Mouse (Mus musculus): Measurements from ENCODE around the gene Car10. TPM values are rescaled to one million over a fixed set of nuclear protein-coding genes. Genes with fewer than 3 reads are reported as not detected.

Car10 gene
- total and polyA plus RNA-seq, 3 experiments, result not detected

DNA sequence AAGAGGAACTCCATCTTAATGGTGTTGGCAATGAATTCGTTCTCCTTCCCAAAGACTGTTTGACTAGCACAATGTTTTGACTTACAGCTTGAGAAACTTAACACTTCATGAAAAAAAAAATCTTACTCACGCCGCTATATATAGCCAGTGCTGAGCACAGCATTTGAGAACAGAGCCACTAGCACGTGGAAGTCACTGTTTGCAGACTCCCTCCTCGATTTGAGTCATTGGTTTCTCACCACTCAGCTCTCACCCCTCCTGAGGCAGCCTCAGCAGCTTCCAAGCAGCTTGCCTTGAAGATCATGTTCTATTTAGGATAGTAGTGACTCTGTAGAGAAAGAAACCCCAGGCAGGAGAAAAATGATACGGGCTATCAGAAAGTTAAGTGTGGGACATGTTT is 176.1 kb downstream of the Car10 start:
- Histone ChIP-seq H3K27me3 (ENCODE audit: control insufficient read depth in 1 of 2, insufficient read depth in 2 of 2, low read length in 2 of 2) (no peaks in the 10 kb centered on the region), H3K79me2 (ENCODE audit: control insufficient read depth, insufficient read depth, low read length, poor library complexity) (no peaks in the 10 kb centered on the region), H3K36me3 (ENCODE audit: control insufficient read depth in 1 of 2, insufficient read depth in 2 of 2, low read length in 2 of 2) (no peaks in the 10 kb centered on the region), H3K27ac (ENCODE audit: control insufficient read depth, low read depth, low read length) (no peak overlapping the region), H3K9ac (ENCODE audit: control insufficient read depth, low read depth, low read length, poor library complexity, severe bottlenecking) (no peak overlapping the region), H3K9me3 (replicated peaks; ENCODE audit: insufficient read depth, low read length) (no peaks in the 10 kb centered on the region), H3K4me3 (ENCODE audit: control insufficient read depth in 1 of 2, insufficient read depth in 1 of 2, low read depth in 2 of 2, low read length in 2 of 2) (no peak overlapping the region), H3K4me1 (ENCODE audit: control insufficient read depth in 1 of 2, insufficient read depth in 2 of 2, low read length in 2 of 2) (no peaks in the 10 kb centered on the region)
- no peak for DNase-seq (ENCODE audit: low read depth, low spot score)
- TF ChIP-seq ZMIZ1 (IDR thresholded peaks at IDR 0.05; ENCODE audit: low read depth, low read length) (no peak), ETS1 (IDR thresholded peaks at IDR 0.05; ENCODE audit: low read depth, low read length) (no peak), MXI1 (IDR thresholded peaks at IDR 0.05; ENCODE audit: low read depth, low read length) (no peak)

DNA sequence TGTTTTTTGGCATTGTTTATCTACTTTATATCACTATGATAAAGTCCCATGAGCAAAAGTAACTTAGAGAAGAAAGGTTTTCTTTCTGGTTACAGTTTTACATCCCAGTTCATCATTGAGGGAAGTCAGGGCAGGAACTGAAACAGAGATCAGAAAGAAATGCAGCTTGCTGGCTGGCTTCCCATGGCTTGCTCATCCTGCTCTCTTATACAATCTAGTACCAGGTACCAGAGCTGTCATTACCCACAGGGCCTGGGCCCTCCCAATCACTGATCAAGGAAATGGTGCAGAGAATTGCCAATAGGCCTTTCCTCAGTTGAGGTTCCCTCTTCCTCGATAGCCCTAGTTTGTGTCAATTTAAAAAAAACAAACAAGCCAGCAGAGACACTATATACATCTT is 195.8 kb downstream of the Car10 start:
- Histone ChIP-seq H3K4me3 (ENCODE audit: control insufficient read depth in 1 of 2, insufficient read depth in 1 of 2, low read depth in 2 of 2, low read length in 2 of 2) (no peak overlapping the region), H3K27ac (ENCODE audit: control insufficient read depth, low read depth, low read length) (no peak overlapping the region), H3K9me3 (replicated peaks; ENCODE audit: insufficient read depth, low read length) (no peaks in the 10 kb centered on the region; the same call in 1 of the 2 replicates), H3K27me3 (ENCODE audit: control insufficient read depth in 1 of 2, insufficient read depth in 2 of 2, low read length in 2 of 2) (no peaks in the 10 kb centered on the region), H3K9ac (ENCODE audit: control insufficient read depth, low read depth, low read length, poor library complexity, severe bottlenecking) (no peak overlapping the region), H3K4me1 (ENCODE audit: control insufficient read depth in 1 of 2, insufficient read depth in 2 of 2, low read length in 2 of 2) (no peaks in the 10 kb centered on the region), H3K36me3 (ENCODE audit: control insufficient read depth in 1 of 2, insufficient read depth in 2 of 2, low read length in 2 of 2) (no peaks in the 10 kb centered on the region), H3K79me2 (ENCODE audit: control insufficient read depth, insufficient read depth, low read length, poor library complexity) (no peaks in the 10 kb centered on the region)
- no peak for TF ChIP-seq BHLHE40 (IDR thresholded peaks at IDR 0.05; ENCODE audit: borderline replicate concordance, low read depth, low read length)
- no peak for DNase-seq (ENCODE audit: low read depth, low spot score)

DNA sequence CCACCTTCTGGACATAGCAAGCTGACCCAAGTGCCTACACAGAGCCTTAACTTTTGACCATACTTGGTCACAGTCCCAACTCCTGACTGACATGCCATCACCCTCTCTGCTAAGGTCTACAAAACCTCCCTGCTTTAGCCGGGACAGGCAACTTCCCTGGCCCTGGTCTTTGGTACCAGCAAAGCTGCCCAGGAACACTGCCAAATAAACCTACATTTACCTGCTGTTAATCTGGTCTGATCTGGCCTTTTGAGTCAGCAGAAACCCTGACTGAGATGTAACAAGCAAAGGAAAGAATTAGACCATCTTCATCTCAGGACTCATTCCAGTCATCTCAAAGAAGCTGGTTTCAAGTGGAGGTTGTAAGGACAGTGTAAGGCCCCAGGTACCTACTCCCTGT is 212.2 kb downstream of the Car10 start:
- TF ChIP-seq GATA1 (IDR thresholded peaks at IDR 0.05; ENCODE audit: low read depth, low read length), result no peak
- no peak for TF ChIP-seq E2F4 (IDR thresholded peaks at IDR 0.05; ENCODE audit: borderline replicate concordance, low read depth, low read length)
- TF ChIP-seq ZKSCAN1 (IDR thresholded peaks at IDR 0.05; ENCODE audit: low read depth, low read length), result no peak
- TF ChIP-seq MXI1 (IDR thresholded peaks at IDR 0.05; ENCODE audit: low read depth, low read length), result no peak
- no peak for TF ChIP-seq POLR2AphosphoS5 (IDR thresholded peaks at IDR 0.05; ENCODE audit: borderline replicate concordance, low read depth, low read length)
- no peak for TF ChIP-seq MEF2A (IDR thresholded peaks at IDR 0.05; ENCODE audit: extremely low read depth, insufficient replicate concordance, low read depth, low read length, poor library complexity, severe bottlenecking)
- no peak for TF ChIP-seq MYC (IDR thresholded peaks at IDR 0.05; ENCODE audit: low read depth, low read length)
- no peak for TF ChIP-seq NRF1 (IDR thresholded peaks at IDR 0.05; ENCODE audit: insufficient read depth, low read depth, low read length, poor library complexity, severe bottlenecking)
- TF ChIP-seq RCOR1 (IDR thresholded peaks at IDR 0.05; ENCODE audit: low read depth, low read length), result no peak
- TF ChIP-seq GABPA (IDR thresholded peaks at IDR 0.05; ENCODE audit: low read depth, low read length), result no peak
- no peak for TF ChIP-seq SMC3 (IDR thresholded peaks at IDR 0.05; ENCODE audit: low read depth, low read length)
- Histone ChIP-seq H3K4me3 (ENCODE audit: control insufficient read depth in 1 of 2, insufficient read depth in 1 of 2, low read depth in 2 of 2, low read length in 2 of 2) (no peak overlapping the region), H3K9me3 (replicated peaks; ENCODE audit: insufficient read depth, low read length) (no peaks in the 10 kb centered on the region), H3K27me3 (ENCODE audit: control insufficient read depth in 1 of 2, insufficient read depth in 2 of 2, low read length in 2 of 2) (no peaks in the 10 kb centered on the region), H3K27ac (ENCODE audit: control insufficient read depth, low read depth, low read length) (no peak overlapping the region), H3K9ac (ENCODE audit: control insufficient read depth, low read depth, low read length, poor library complexity, severe bottlenecking) (no peak overlapping the region), H3K36me3 (ENCODE audit: control insufficient read depth in 1 of 2, insufficient read depth in 2 of 2, low read length in 2 of 2) (no peaks in the 10 kb centered on the region), H3K4me1 (ENCODE audit: control insufficient read depth in 1 of 2, insufficient read depth in 2 of 2, low read length in 2 of 2) (no peaks in the 10 kb centered on the region), H3K79me2 (ENCODE audit: control insufficient read depth, insufficient read depth, low read length, poor library complexity) (no peaks in the 10 kb centered on the region)
- no peak for DNase-seq (ENCODE audit: low read depth, low spot score)

Measured in MEL (cell line).